Mouse (Mus musculus) spleen, postnatal 10 days (tissue): ENCODE data around the gene Hoxd10.

ENCODE experiments used
- DNase-seq, 2 experiments: peaks; one replicate each; pipeline ENCODE4 v3.0.0; 2021 to 2022; ENCODE audit warnings: low spot score in 2 of 2

Gene Hoxd10

GRCm38 (mm10) chr2:74695813-74696430 lies 4.2 kb downstream of the Hoxd10 start:
- DNase-seq = no peak

- no peak for DNase-seq
These were observed 5.0 kb downstream of the Hoxd10 start for GRCm38 (mm10) chr2:74696442-74697335.

- no peak for DNase-seq
These were observed 5.9 kb downstream of the Hoxd10 start, which contains the start of gene Hoxd9 for GRCm38 (mm10) chr2:74697567-74698121. Gene Hoxd9 (plus strand): TSS chr2:74697727.

GRCm38 (mm10) chr2:74698201-74699052 lies 6.7 kb downstream of the Hoxd10 start:
- no peak for DNase-seq

GRCm38 (mm10) chr2:74699053-74699430 lies 7.3 kb downstream of the Hoxd10 start:
- DNase-seq = no peak

GRCm38 (mm10) chr2:74699664-74700545 lies 8.2 kb downstream of the Hoxd10 start:
- DNase-seq = no peak

GRCm38 (mm10) chr2:74700546-74701112 lies 8.9 kb downstream of the Hoxd10 start:
- DNase-seq = no peak

GRCm38 (mm10) chr2:74701949-74702819 lies 10.5 kb downstream of the Hoxd10 start:
- DNase-seq = peak; percentile 44 to 77

GRCm38 (mm10) chr2:74702820-74703219 lies 11.1 kb downstream of the Hoxd10 start:
- DNase-seq = no peak

- DNase-seq = no peak
These were observed 11.6 kb downstream of the Hoxd10 start for GRCm38 (mm10) chr2:74703317-74703716.

GRCm38 (mm10) chr2:74703720-74704392 lies 12.1 kb downstream of the Hoxd10 start:
- DNase-seq = no peak

GRCm38 (mm10) chr2:74704393-74704998 lies 12.8 kb downstream of the Hoxd10 start, which contains the start of gene Hoxd8:
Gene Hoxd8 (plus strand): TSS chr2:74704615.
- no peak for DNase-seq

- DNase-seq = no peak
These were observed 13.3 kb downstream of the Hoxd10 start for GRCm38 (mm10) chr2:74704999-74705466.

- DNase-seq = no peak
These were observed 13.9 kb downstream of the Hoxd10 start for GRCm38 (mm10) chr2:74705467-74706089.

GRCm38 (mm10) chr2:74706393-74706960 lies 14.8 kb downstream of the Hoxd10 start:
- no peak for DNase-seq

- no peak for DNase-seq
These were observed 15.9 kb downstream of the Hoxd10 start for GRCm38 (mm10) chr2:74707599-74707998.

GRCm38 (mm10) chr2:74708676-74709075 lies 17.0 kb downstream of the Hoxd10 start:
- no peak for DNase-seq
